Mouse (Mus musculus): ENCODE results near the gene Liph. TPM values are rescaled to one million over a fixed set of nuclear protein-coding genes. Genes with fewer than 3 reads are reported as not detected.
A peak's percentile ranks its signal among the peaks of the same experiment; 100 is the strongest.
"Not testable (repeated sequence)": the region's sequence is repeated elsewhere in the genome, so short reads cannot be mapped to it uniquely, and the experiment has no call there.

Liph gene
- polyA plus RNA-seq, 1 experiment from 2014 or later: 0.22 TPM

DNA sequence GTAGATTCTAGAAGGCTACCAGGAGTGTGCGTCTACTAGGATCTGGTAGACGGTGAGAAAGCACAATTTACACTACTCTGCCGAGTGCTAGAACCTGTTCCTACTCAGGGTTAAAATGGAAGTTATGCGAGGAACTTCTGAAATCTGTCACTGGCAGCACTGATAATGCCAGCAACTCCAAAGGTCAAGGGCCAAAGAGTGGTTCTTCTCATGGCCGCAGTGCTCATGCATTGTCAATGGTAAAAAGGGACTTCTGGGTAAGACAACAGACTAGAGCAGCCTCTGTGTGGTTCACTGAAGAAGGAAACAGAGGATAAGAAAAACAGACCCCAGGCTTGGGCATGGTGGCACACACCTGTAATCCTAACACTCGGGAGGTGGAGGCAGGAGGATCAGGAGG is 24.9 kb downstream of the Liph start:
- Histone ChIP-seq H3K9me3 (replicated peaks) (no peaks in the 10 kb centered on the region), H3K27ac (no peak overlapping the region), H3K36me3 (ENCODE audit: poor library complexity, severe bottlenecking) (no peaks in the 10 kb centered on the region), H3K27me3 (0 out of 2 replicates have a peak, but pooled peaks cover 2% of the 10 kb centered on the region), H3K4me2 (no peak overlapping the region), H3K4me3 (no peak overlapping the region), H3K9ac (no peak overlapping the region), H3K4me1 (no peaks in the 10 kb centered on the region)
- WGBS: 93% methylated on average over 6 of the region's 6 CpGs
- no peak for ATAC-seq

GRCm38 (mm10) chr16:21969874-21970273 is 25.6 kb downstream of the Liph start:
- ATAC-seq: 0 out of 2 replicates have a peak, but pooled peaks have one; percentile 24
- H3K4me3 ChIP-seq: no peak overlapping the region
- no peaks in the 10 kb centered on the region for H3K4me1 ChIP-seq
- H3K4me2 ChIP-seq: no peak overlapping the region
- no peaks in the 10 kb centered on the region for H3K36me3 ChIP-seq (ENCODE audit: poor library complexity, severe bottlenecking)
- H3K9me3 ChIP-seq (replicated peaks): no peaks in the 10 kb centered on the region
- H3K27ac ChIP-seq: no peak overlapping the region
- 0 out of 2 replicates have a peak, but pooled peaks cover 2% of the 10 kb centered on the region for H3K27me3 ChIP-seq
- no peak overlapping the region for H3K9ac ChIP-seq
- 69% methylated on average over 4 of the region's 5 CpGs for WGBS

- H3K27me3 ChIP-seq: no peaks in the 10 kb centered on the region
- no peak for ATAC-seq
- H3K4me1 ChIP-seq: no peaks in the 10 kb centered on the region
- H3K9me3 ChIP-seq (replicated peaks): no peaks in the 10 kb centered on the region
- no peak overlapping the region for H3K9ac ChIP-seq
- H3K36me3 ChIP-seq (ENCODE audit: poor library complexity, severe bottlenecking): no peaks in the 10 kb centered on the region
- WGBS: 83% methylated on average over 3 of the region's 3 CpGs
- no peak overlapping the region for H3K27ac ChIP-seq
- H3K4me3 ChIP-seq: no peak overlapping the region
- no peak overlapping the region for H3K4me2 ChIP-seq
These were observed 29.9 kb downstream of the Liph start for GRCm38 (mm10) chr16:21965576-21965975.

- Histone ChIP-seq H3K4me1 (no peaks in the 10 kb centered on the region), H3K9ac (no peak overlapping the region), H3K9me3 (replicated peaks) (no peaks in the 10 kb centered on the region), H3K27ac (no peak overlapping the region), H3K27me3 (no peaks in the 10 kb centered on the region), H3K36me3 (ENCODE audit: poor library complexity, severe bottlenecking) (no peaks in the 10 kb centered on the region), H3K4me2 (no peak overlapping the region), H3K4me3 (no peak overlapping the region)
- no peak for ATAC-seq
- WGBS: 87% methylated on average over 12 of the region's 12 CpGs
These were observed 39.9 kb downstream of the Liph start for GRCm38 (mm10) chr16:21955591-21955990.

GRCm38 (mm10) chr16:21946761-21947715 is 48.4 kb downstream of the Liph start, which contains the start of gene Tmem41a:
Tmem41a (minus strand) TSS chr16:21947552.
- H3K4me2 ChIP-seq: peak within 1 kb of the TSS; percentile 86
- WGBS: 2% methylated on average over 53 of the region's 63 CpGs
- no peaks in the 10 kb centered on the region; the same call in 1 of the 2 replicates for H3K9me3 ChIP-seq (replicated peaks)
- H3K27me3 ChIP-seq: no peaks in the 10 kb centered on the region
- peak; percentile 98 for ATAC-seq
- peaks cover 15% of the 10 kb centered on the region; the same call in 1 of the 2 replicates for H3K4me1 ChIP-seq
- H3K36me3 ChIP-seq (ENCODE audit: poor library complexity, severe bottlenecking): no peaks in the 10 kb centered on the region
- peak within 1 kb of the TSS; percentile 72 for H3K4me3 ChIP-seq
- H3K9ac ChIP-seq: peak within 1 kb of the TSS; percentile 75
- peak within 1 kb of the TSS; percentile 70 for H3K27ac ChIP-seq

- Histone ChIP-seq H3K36me3 (ENCODE audit: poor library complexity, severe bottlenecking) (peaks cover 67% of the 10 kb centered on the region), H3K4me2 (no peak overlapping the region), H3K4me1 (no peaks in the 10 kb centered on the region), H3K9me3 (replicated peaks) (no peaks in the 10 kb centered on the region), H3K27ac (no peak overlapping the region), H3K9ac (no peak overlapping the region), H3K27me3 (no peaks in the 10 kb centered on the region), H3K4me3 (no peak overlapping the region)
- no peak for ATAC-seq
- WGBS: 87% methylated on average over 13 of the region's 13 CpGs
These were observed 67.0 kb downstream of the Liph start for GRCm38 (mm10) chr16:21928471-21928870.

DNA sequence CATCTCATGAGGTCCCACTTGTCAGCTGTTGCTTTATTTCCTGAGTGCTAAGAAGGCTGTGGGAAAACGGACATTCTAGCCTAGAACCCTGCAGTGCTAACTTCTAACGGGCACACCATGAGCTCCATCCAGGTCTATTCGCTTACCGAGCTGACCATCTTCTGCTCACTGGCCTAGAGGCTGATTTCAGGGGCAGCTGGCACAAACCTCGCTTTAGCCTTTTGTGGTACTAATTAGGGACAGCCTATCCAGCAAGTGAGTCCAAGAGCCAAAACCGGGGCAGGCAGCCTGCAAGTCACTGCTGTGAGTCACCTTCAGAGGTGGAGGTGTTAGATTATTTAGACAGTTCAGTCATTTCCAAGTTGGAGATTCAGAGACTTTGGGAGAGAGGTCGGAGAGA is 78.8 kb downstream of the Liph start:
- H3K9ac ChIP-seq: no peak overlapping the region
- no peaks in the 10 kb centered on the region for H3K4me1 ChIP-seq
- H3K27me3 ChIP-seq: no peaks in the 10 kb centered on the region
- H3K27ac ChIP-seq: no peak overlapping the region
- no peak overlapping the region for H3K4me2 ChIP-seq
- H3K9me3 ChIP-seq (replicated peaks): no peaks in the 10 kb centered on the region
- no peak for ATAC-seq
- 63% methylated on average over 7 of the region's 7 CpGs for WGBS
- H3K36me3 ChIP-seq (ENCODE audit: poor library complexity, severe bottlenecking): peaks cover 72% of the 10 kb centered on the region
- no peak overlapping the region for H3K4me3 ChIP-seq

DNA sequence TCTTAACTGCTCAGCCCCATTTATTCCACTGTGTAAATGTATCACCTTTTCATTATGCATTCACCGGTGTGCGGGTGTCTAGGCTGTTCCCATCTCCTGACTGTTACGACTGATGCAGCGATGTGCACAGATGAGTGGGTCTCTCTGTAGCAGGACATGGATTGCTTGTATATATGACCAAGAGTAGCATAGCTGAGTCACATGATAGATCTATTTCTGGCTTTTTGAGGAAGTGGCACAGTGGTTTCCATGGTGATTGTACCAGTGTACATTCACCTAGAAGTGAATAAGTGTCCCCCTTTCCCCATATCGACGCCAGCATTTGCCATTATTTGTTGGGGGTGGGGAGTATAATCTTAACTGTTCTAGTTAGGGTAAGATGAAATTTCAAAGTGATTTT is 82.1 kb downstream of the Liph start:
- Histone ChIP-seq H3K4me3 (no peak overlapping the region), H3K9me3 (replicated peaks) (no peaks in the 10 kb centered on the region), H3K9ac (no peak overlapping the region), H3K27me3 (no peaks in the 10 kb centered on the region), H3K27ac (no peak overlapping the region), H3K4me2 (no peak overlapping the region), H3K36me3 (ENCODE audit: poor library complexity, severe bottlenecking) (peaks cover 73% of the 10 kb centered on the region), H3K4me1 (no peaks in the 10 kb centered on the region)
- 88% methylated on average over 6 of the region's 6 CpGs for WGBS
- 0 out of 2 replicates have a peak, but pooled peaks have one; percentile 19 for ATAC-seq

DNA sequence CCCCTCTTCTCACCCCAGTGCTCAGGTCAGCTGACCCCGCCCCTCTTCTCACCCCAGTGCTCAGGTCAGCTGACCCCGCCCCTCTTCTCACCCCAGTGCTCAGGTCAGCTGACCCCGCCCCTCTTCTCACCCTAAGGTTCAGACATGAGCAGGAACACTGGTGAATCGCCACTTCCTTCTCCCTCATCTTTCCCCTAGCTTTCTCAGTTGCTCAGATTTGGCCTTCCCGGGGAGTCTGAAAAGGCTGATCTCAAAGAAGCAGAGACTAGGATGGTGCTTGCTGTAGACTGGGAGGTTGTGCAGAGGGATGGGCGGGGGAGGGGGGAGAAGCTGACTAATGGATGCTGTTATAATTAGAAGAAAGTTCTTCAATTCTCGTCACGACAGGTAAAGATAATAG is 86.6 kb downstream of the Liph start:
- H3K9ac ChIP-seq; H3K4me1 ChIP-seq; H3K9me3 ChIP-seq (replicated peaks); H3K27me3 ChIP-seq; ATAC-seq; H3K4me3 ChIP-seq; H3K27ac ChIP-seq; H3K4me2 ChIP-seq: not testable (repeated sequence)
- WGBS: 31% methylated on average over 7 of the region's 8 CpGs
- peaks cover 63% of the 10 kb centered on the region for H3K36me3 ChIP-seq (ENCODE audit: poor library complexity, severe bottlenecking)

GRCm38 (mm10) chr16:21906902-21907301 is 88.6 kb downstream of the Liph start:
- H3K9ac ChIP-seq: no peak overlapping the region
- no peaks in the 10 kb centered on the region for H3K4me1 ChIP-seq
- no peak overlapping the region for H3K4me3 ChIP-seq
- no peak overlapping the region for H3K4me2 ChIP-seq
- H3K9me3 ChIP-seq (replicated peaks): no peaks in the 10 kb centered on the region
- ATAC-seq: no peak
- WGBS: 92% methylated on average over 6 of the region's 6 CpGs
- peaks cover 54% of the 10 kb centered on the region for H3K36me3 ChIP-seq (ENCODE audit: poor library complexity, severe bottlenecking)
- no peak overlapping the region for H3K27ac ChIP-seq
- H3K27me3 ChIP-seq: no peaks in the 10 kb centered on the region

DNA sequence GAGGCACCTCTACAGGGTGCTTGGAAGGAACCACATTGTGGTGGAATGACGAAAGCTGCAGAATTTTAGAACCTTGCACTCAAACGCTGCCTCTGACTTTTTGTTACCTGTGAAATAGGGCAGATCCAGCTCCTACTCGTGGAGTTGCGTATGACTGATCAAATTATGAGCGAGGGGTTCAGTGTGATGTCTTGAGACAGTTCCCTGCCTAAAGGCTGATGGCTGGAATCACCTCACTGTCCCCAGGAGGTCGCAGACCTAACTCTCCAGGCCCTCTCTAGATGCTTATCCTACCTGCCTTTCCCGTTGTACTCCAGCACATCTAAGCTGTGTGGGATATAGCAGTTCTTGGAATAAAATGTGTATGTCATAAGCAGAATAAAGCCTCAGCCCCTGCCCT is 89.5 kb downstream of the Liph start:
- 93% methylated on average over 7 of the region's 7 CpGs for WGBS
- Histone ChIP-seq H3K36me3 (ENCODE audit: poor library complexity, severe bottlenecking) (peaks cover 45% of the 10 kb centered on the region), H3K27me3 (no peaks in the 10 kb centered on the region), H3K27ac (no peak overlapping the region), H3K9me3 (replicated peaks) (no peaks in the 10 kb centered on the region), H3K4me3 (no peak overlapping the region), H3K4me2 (no peak overlapping the region), H3K9ac (no peak overlapping the region), H3K4me1 (no peaks in the 10 kb centered on the region)
- no peak for ATAC-seq

- H3K27me3 ChIP-seq: no peaks in the 10 kb centered on the region
- H3K9me3 ChIP-seq (replicated peaks): no peaks in the 10 kb centered on the region
- WGBS: 89% methylated on average over 10 of the region's 10 CpGs
- peaks cover 35% of the 10 kb centered on the region for H3K36me3 ChIP-seq (ENCODE audit: poor library complexity, severe bottlenecking)
- H3K4me2 ChIP-seq: no peak overlapping the region
- H3K27ac ChIP-seq: no peak overlapping the region
- no peak overlapping the region for H3K9ac ChIP-seq
- no peak for ATAC-seq
- H3K4me1 ChIP-seq: no peaks in the 10 kb centered on the region
- H3K4me3 ChIP-seq: no peak overlapping the region
These were observed 90.8 kb downstream of the Liph start for GRCm38 (mm10) chr16:21904636-21905035.
